Mouse (Mus musculus): ENCODE results near the gene Ephx1.
"Not testable (repeated sequence)": the region's sequence is repeated elsewhere in the genome, so short reads cannot be mapped to it uniquely, and the experiment has no call there.

Gene Ephx1

GRCm38 (mm10) chr1:181013446-181013845 lies 7.3 kb downstream of the Ephx1 start:
- DNase-seq, result no peak

- DNase-seq, result no peak
Observed at GRCm38 (mm10) chr1:181012416-181012815, 8.3 kb downstream of the Ephx1 start.

GRCm38 (mm10) chr1:181011601-181012000 lies 9.1 kb downstream of the Ephx1 start:
- DNase-seq, result no peak

GRCm38 (mm10) chr1:181010171-181010932 lies 10.4 kb downstream of the Ephx1 start:
- DNase-seq, result no peak

GRCm38 (mm10) chr1:181009754-181010153 lies 10.9 kb downstream of the Ephx1 start:
- peak; percentile 74 for DNase-seq

GRCm38 (mm10) chr1:181009011-181009590 lies 11.6 kb downstream of the Ephx1 start:
- no peak for DNase-seq

- no peak for DNase-seq
Observed at GRCm38 (mm10) chr1:181008266-181008665, 12.4 kb downstream of the Ephx1 start.

- DNase-seq, result no peak
Observed at GRCm38 (mm10) chr1:181007831-181008230, 12.9 kb downstream of the Ephx1 start.

GRCm38 (mm10) chr1:181005331-181005730 lies 15.4 kb downstream of the Ephx1 start:
- no peak for DNase-seq

- DNase-seq, result no peak
Observed at GRCm38 (mm10) chr1:181003790-181004189, 16.9 kb downstream of the Ephx1 start.

GRCm38 (mm10) chr1:181001621-181002020 lies 19.1 kb downstream of the Ephx1 start:
- DNase-seq, result no peak

GRCm38 (mm10) chr1:181001217-181001616 lies 19.5 kb downstream of the Ephx1 start:
- DNase-seq, result no peak

- no peak for DNase-seq
Observed at GRCm38 (mm10) chr1:181000501-181001092, 20.1 kb downstream of the Ephx1 start.

GRCm38 (mm10) chr1:180992142-180992541 lies 28.6 kb downstream of the Ephx1 start:
- DNase-seq, result peak; percentile 70

GRCm38 (mm10) chr1:180990671-180991070 lies 30.0 kb downstream of the Ephx1 start:
- DNase-seq, result no peak

- peak; percentile 73 for DNase-seq
Observed at GRCm38 (mm10) chr1:180987759-180988158, 32.9 kb downstream of the Ephx1 start.

GRCm38 (mm10) chr1:180986701-180987100 lies 34.0 kb downstream of the Ephx1 start:
- DNase-seq, result no peak

GRCm38 (mm10) chr1:180981298-180982046 lies 39.2 kb downstream of the Ephx1 start:
- not testable (repeated sequence) for DNase-seq

- DNase-seq, result no peak
Observed at GRCm38 (mm10) chr1:180980464-180980863, 40.2 kb downstream of the Ephx1 start.

- DNase-seq, result no peak
Observed at GRCm38 (mm10) chr1:180979484-180980251, 41.0 kb downstream of the Ephx1 start.

GRCm38 (mm10) chr1:180976110-180976679 lies 44.5 kb downstream of the Ephx1 start:
- DNase-seq, result no peak

- DNase-seq, result peak; percentile 45
Observed at GRCm38 (mm10) chr1:180974126-180974746, 46.5 kb downstream of the Ephx1 start.

All from cerebellum, adult 9-10 months (tissue).